Mouse (Mus musculus): Measurements from ENCODE around the gene 2310011J03Rik.
"Not testable (repeated sequence)": the region's sequence is repeated elsewhere in the genome, so short reads cannot be mapped to it uniquely, and the experiment has no call there.

2310011J03Rik gene

DNA sequence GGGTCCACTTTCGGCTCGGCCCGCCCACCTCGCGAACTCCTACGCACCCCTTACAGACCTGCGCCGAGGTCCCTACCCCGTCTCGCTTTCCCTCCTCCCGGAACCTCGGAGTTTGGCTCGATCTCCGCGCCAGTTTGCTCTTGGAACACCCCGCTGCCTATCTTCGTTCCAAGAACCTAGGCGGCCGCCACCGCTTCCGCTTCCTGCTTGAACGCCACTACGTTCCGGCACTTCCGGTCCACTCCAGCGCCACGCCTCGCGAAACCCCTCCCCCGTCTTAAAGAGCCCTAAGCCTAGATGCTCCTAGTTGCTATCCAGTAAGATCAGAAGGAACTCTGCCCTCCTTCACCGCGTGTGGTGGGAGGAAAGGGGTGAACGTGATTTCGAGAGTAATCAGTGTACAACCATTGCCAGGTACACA, at the start of gene 2310011J03Rik:
Gene 2310011J03Rik (minus strand): TSS at position 198 of the 421 bp plus-strand sequence.
- DNase-seq (ENCODE audit: low spot score in 2 of 2), result peak; percentile 89 to 94

DNA sequence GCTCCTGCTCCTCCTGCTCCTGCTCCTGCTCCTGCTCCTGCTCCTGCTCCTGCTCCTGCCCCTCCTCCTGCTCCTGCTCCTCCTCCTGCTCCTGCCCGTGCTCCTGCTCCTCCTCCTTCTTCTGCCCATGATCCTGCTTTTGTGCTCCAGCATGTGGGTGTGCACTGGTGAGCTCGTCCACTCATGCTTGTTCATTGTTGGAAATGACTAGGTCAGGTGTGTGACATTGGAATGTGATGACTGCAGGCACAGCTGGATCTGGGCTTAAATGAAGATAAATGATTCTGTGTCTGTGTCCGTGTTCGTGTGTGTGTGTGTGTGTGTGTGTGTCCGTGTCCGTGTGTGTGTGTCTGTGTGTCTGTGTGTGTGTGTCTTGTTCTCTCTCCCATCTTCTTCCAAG, 48.1 kb upstream of the 2310011J03Rik start:
- DNase-seq (ENCODE audit: low spot score in 2 of 2), result no peak

DNA sequence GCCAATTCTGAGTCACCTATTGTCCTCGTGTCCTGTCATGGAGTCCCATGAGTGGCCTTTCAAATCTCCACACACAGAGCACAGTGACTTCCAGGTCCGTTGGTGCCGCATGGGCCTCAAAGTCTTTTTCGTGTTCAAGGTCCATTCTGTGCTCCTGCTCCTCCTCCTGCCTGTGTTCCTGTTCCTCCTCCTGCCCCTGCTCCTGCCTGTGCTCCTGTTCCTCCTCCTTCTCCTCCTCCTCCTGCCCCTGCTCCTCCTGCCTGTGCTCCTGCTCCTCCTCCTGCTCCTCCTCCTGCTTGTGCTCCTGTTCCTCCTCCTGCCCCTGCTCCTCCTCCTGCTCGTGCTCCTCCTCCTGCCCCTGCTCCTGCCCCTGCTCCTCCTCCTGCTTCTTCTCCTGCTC, 47.6 kb upstream of the 2310011J03Rik start:
- DNase-seq (ENCODE audit: low spot score in 2 of 2), result no peak

DNA sequence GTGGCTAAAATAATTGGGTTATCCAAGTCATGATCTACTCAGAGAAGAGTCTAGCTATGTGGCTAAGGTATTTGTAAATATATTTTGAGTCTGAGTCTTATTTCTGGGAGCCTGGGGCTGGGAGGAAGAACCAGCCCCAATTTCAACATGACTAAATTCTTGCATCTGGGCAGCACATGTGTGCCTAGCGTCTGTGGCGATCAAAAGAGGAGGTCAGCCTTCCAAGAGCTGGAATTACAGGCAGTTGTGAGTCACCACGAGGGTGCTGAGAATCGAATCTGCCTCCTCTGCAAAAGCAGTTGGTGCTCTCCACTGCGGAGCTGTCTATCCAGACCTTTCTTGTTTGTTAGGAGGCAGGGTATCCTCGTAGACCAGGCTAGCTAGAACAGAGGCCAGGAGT, 45.4 kb upstream of the 2310011J03Rik start:
- DNase-seq (ENCODE audit: low spot score in 2 of 2), result no peak

DNA sequence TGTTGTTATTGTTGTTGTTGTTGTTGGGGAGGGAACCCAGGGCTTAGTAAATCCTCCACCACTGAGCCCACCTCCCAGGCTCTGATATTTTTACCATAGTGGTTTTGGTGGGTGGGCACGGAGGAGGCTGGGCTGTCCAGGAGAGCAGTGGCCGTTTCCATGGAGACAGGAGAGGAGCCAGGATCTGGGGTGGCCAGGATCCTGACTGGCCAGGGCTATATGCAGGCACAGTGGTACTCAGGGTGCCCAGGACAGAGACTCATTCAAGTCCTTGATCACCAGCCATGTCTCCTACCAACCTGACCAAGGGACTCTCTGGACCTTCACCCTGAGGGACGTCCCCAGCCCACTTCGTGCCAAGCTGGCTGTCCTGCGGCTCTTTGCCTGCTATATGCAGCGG, 43.4 kb upstream of the 2310011J03Rik start:
- DNase-seq (ENCODE audit: low spot score in 2 of 2), result no peak

DNA sequence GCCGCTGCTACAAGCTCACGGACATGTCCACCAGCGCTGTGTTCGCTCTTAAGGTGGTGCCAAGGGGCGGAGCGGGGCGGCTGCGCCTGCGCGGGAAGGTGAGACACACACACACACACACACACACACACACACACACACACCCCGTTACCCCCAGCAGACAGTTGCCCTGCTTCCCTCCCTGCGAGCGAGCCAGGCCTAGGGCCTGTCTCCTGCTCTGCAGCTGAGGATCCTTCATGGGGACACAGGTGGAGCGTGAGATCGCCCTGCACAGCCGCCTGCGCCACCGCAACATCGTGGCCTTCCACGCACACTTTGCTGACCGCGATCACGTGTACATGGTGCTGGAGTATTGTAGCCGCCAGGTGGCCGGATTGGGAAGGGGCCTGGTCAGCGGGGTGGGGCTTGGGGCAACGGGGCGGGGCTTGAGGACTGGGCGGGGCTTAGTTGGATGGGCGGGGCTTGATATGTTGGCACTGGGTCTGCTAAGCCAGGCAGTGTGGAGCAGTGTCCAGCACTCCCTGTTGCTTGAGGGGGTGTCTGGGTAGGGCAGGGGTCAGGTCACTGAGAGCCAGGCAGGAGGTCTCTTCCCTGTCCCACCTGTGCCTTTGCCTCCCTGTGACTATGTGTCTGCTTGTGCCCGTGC, 37.8 kb upstream of the 2310011J03Rik start:
- no peak for DNase-seq (ENCODE audit: low spot score in 2 of 2)

DNA sequence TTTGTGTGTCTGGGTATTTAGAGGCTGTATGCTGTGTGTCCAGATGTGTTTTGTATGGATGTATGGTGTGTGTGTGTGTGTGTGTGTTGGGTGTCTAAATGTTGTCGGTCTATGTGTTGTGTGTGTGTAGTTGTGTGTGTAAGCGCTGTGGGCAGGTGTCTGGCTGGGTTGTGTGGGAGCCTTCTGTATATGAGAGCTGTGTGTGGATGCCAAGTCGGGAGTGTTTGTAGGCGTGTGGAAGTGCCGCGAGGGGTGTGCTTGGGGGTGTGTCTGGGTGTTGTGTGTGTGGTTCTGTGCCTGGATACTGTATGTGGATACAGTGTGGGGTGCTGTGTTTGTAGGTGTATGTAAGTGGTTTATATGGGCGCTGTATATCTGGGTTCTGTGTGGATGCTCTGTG, 37.0 kb upstream of the 2310011J03Rik start:
- DNase-seq (ENCODE audit: low spot score in 2 of 2), result no peak

DNA sequence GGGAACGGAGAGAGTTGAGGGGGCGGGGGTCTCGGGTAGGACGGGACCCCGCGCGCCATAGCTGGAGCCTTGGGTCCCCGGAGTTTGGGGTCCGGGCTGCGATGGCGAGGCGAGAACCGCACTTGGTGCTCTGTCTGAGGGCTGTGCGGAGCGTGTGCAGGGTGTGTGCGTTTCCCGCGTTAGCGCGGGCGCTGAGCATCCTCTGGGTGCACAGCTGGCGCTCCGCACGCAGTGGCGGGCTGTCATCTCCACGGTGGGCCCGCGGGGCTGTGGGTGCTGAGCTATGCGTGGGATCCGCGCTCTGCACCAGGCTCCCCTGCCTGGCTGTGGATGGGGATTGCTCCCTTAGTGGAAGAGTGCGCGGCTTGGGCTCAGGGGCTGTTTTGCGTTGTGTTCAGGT, 36.4 kb upstream of the 2310011J03Rik start:
- DNase-seq (ENCODE audit: low spot score in 2 of 2), result no peak

DNA sequence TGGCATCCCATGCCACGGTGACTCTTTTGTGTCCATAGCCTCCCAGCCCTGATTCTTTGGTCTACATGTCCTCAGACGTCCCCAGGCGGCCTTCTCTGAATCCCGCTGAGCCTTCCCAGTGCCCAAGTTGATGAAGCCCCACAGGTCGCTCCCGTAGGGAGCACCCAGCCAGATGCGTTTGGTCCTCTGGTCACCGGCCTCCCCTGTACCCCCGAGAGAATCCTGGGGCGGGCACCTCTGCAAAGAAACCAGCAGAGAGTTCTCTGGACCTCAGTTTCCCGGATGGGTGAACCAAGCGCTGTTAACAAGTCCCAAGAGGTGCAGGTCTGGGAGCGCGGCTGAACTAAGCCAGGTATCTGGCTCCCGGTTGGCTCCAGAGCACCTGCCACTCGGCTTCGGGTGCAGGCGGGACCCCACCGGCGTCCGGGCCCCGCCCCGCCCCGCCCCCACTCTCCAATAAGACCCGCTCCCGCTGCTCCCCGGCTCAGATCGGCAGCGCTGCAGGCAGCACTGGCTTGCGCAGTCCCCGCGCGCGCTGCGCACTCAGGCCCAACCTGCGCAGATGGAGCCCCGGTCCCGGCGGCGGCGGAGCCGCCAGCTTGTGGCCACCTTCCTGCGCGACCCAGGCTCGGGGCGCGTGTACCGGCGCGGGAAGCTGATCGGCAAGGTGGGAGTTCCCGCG, 35.8 kb upstream of the 2310011J03Rik start, which contains the start of gene Plk5:
Gene Plk5 (plus strand): TSS at position 459 of the 682 bp plus-strand sequence.
- DNase-seq (ENCODE audit: low spot score in 2 of 2), result no peak

DNA sequence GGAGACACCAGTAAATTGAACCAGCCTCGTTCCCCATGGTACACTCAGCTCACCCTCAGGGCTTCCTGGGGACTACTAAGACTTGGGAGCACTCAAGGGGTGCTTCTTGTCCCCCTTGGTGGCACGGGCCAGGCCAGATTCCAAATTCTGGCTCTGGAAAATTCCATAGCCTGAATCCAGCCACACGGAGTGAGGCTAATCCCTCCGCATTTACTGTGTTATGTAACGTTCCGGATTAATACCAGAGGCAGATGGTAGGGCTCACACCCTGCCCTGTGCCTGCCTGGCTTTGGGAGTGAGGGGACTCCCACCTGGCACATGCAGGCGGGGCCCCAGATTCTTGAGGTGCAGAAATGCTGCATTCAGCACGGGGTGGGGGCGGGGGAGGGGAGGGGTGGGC, 35.1 kb upstream of the 2310011J03Rik start:
- no peak for DNase-seq (ENCODE audit: low spot score in 2 of 2)

DNA sequence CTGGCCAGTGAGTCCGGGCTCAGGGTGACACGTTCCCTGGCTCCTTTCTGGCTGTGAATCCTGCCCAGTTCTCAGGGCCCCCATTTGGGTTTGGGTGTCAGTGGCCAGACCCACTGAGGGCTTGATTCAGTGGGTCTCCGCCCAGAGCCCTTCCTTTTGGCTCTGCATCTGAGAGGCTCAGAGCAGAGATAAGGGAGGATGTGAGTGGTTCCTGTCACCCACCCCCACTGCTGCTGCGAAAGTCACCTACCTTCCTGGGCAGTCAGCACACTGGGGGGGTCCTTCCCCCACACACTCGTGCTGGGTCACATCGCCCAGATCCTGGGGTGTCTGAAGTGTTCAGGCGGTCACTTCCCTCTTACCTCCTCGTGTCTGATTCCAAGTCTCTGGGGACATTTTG, 32.4 kb upstream of the 2310011J03Rik start:
- no peak for DNase-seq (ENCODE audit: low spot score in 2 of 2)

DNA sequence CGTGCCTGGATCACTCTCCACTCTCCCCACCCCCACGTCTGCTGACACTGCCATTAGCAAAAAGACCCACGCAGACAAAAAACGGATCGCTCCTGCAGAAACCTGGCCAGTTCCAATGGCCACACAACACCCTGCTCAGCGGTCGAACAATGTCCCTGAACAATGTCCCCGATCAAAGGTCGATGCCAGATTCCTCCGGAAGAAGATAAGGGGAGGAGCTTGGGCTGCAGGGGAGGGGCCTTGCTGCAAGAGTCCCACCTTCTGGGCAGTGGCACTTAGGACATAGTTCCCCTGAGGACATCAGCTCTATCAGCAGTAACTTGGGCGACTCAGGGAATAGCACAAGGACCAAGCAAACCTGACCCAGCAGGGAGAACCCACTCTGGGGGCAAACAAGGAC, 31.6 kb upstream of the 2310011J03Rik start:
- no peak for DNase-seq (ENCODE audit: low spot score in 2 of 2)

DNA sequence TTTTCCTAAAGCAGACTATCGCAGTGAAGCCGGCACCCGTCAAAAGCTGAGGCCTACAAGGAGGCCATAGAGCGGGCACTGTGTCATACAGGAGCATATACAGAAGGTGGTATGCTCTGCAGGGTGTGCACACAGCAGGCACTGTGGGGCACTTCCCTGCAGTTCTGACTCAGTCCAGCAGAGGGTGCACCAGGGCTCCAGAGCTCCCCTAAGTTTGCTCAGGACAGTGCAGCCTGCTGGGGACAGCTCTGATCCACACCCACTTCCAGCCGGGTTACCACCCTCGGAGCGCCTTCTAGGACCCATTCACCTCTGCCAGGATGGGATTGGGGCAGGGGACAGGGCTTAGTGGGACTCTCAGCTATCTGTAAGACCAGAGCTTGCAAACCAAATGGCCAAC, 30.0 kb upstream of the 2310011J03Rik start:
- peak; percentile 89 to 98 for DNase-seq (ENCODE audit: low spot score in 2 of 2)

DNA sequence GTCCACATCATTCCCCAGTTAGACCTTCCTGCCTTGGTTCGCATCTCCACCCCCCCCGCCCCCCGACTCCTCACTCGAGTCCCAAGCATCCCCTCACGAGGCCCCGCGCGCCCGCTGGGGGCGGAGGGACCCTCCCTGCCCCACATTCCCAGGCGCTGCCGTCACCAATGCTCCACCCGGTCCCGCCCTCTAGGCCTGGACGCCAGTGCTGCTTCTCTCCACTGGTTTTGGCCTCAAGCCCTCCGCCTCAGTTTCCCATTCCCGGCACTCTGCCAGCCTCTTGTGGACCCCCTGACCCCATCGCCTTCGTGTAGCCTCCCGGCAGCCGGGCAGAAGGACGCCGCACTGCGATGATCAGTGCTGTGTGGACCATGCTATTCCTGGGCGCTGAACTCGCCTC, 28.6 kb upstream of the 2310011J03Rik start:
- DNase-seq (ENCODE audit: low spot score in 2 of 2), result no peak

DNA sequence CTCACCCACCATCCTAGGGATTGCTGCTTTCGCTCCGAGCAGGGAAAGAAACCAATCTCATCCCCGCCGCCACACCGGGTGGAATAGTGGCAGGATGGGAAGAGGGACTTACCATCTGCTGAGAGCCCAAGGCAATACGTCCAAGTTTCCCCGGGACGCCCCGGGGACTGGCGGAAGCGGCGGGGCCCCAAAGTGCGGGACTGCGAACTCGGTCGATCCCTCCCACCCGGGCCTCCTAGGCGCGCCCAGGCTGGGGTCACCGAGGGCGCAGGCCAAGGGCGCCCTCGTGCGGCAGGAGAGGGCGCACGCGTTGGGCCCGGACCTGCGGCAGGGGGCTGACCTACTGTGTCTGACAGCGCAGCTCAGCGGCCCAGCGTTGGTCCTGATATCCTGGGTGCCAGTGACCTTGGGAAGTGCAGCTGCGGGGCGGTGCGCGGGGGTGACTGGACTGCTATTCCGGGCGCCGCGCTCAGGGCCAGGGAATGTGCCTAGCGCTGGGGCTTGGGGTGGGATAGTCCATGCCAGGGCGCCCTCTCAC, 28.0 kb upstream of the 2310011J03Rik start, which contains the start of gene Adamtsl5:
Gene Adamtsl5 (minus strand): TSS at position 169 of the 538 bp plus-strand sequence.
- peak; percentile 76 to 90 for DNase-seq (ENCODE audit: low spot score in 2 of 2)

DNA sequence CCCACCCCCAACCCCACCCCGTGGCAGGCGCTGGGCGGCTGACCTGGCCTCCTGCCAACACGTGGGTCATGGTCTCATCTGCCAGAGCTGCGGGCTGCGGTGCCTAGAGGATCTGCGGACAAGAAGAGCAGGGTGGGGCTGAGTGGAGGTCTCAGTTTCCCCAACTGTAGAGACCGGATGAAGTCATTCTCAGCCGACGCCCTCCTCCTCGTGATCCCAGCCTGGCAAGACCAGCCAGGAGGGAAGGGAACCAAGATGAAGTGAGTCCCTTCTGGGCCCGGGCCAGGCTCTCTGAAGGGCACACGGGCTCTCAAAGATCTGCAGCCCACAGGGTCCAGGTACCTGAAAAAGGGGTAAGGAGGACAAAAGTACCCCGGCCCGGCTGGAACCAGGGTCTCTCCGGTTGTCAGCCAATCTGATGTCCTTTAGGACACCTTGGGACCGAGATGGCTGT, 27.2 kb upstream of the 2310011J03Rik start:
- no peak for DNase-seq (ENCODE audit: low spot score in 2 of 2)

DNA sequence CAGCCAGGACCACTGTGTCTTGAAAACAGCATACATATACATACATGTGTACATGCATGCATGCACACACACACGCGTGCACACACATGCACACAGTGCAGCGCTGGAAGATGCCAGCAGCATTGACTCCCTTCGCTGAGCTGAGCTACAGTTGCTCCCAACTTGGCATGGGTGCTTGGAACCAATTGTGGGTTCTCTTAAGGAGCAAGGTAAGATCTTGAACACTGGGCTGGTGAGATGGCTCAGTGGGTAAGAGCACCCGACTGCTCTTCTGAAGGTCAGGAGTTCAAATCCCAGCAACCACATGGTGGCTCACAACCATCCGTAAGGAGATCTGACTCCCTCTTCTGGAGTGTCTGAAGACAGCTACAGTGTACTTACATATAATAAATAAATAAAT, 25.6 kb upstream of the 2310011J03Rik start:
- not testable (repeated sequence) for DNase-seq (ENCODE audit: low spot score in 2 of 2)

DNA sequence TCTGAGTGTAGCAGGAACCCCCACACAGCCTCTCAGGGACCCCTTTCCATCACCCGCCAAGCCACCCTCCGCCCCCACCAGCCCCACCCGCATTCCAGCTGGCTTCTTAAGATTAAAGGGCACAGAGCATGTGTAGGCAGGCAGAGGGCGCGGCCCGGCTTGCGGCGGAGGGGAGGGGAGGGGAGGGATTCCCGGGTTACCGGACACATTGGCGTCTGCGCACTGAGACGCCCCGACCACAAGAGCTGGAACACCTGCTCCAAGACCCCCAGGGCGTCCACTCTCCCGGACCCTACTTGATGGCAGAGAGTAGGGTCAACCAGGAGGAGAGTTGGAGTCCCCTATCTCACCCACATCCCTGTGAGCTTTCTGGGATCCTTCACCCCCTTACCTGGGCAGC, 24.8 kb upstream of the 2310011J03Rik start:
- peak in 1 of 2 experiments; percentile 71 for DNase-seq (ENCODE audit: low spot score in 2 of 2)

DNA sequence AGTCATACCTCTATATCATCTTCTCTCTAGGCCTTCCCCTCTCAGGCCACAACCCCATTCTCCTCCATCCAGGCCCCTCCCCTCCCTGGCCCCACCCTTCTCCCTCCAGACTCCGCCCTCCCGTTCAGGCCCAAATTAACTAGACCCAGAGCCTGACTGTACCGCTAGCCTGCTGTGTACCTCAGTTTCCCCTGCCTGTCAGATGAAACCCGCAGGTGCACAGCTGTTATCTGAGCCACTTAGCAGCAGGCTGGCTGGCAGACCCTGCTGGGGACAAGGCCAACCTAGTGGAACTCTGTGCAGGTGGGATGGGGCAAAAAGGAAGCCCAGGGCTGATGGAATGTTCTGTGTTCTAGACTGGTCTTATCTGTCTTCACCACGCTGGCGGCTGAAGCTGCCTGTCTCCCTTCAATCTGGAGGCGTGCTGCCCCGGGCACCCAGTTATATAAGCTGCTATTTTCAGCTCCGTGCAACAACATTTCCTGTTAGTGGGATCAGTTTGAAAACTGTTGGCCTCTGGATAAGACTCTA, 23.9 kb upstream of the 2310011J03Rik start:
- DNase-seq (ENCODE audit: low spot score in 2 of 2), result peak in 1 of 2 experiments; percentile 76

DNA sequence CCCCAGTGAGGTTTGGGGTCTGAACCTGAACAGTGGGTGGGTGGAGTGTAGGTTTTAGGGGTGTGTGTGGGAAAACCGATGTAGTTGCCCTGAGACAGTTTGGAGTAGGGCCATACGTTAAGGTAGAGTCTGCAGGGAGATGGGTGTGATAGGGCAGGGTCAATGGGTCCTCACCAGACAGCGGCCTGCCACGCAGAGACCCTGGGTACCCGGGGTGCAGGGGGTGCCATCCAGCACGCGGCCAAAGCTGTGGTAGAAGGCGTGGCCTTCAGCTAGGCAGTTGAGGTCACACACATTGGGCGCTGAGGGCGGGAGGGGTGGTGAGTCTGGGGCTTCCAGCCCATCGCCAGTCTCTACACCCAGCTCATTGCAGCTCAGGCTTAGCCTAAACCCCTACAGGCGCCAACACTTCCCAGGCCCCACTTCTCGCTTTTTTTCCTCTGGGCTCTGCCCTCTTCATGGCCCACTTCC, 23.1 kb upstream of the 2310011J03Rik start:
- no peak for DNase-seq (ENCODE audit: low spot score in 2 of 2)

DNA sequence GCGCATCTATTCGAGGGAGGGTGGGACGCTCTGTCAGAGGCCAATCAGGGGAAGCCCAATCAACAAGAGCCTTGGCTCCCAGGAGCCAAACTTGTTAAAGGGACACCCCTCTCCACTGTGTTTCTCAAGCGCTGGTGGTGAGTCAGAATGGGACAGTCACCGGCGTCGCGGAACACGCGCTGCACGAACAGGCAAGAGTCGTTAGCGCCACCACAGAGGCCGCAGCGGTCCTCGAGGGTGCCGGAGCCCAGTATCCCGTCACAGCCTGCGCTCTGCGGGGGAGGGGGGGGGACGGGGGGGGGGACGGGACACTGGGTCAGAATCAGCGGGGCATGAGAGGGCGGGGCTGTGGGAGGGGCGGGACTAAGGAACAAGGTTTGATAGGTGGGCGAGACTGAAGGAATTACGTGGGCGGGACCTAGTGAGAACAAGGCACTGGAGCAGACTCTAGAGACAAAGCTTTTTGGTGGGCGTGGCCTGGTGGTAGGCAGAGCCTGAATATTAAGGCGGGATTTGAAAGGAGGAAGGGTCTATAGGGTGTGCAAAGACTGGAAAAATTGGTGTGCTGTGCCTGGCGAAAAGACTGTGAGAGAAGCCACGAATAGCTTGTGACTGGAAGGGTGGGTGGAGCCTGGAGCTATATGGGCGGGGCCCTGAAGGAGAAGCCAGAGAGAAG, 22.6 kb upstream of the 2310011J03Rik start:
- DNase-seq (ENCODE audit: low spot score in 2 of 2), result peak in 1 of 2 experiments; percentile 65

DNA sequence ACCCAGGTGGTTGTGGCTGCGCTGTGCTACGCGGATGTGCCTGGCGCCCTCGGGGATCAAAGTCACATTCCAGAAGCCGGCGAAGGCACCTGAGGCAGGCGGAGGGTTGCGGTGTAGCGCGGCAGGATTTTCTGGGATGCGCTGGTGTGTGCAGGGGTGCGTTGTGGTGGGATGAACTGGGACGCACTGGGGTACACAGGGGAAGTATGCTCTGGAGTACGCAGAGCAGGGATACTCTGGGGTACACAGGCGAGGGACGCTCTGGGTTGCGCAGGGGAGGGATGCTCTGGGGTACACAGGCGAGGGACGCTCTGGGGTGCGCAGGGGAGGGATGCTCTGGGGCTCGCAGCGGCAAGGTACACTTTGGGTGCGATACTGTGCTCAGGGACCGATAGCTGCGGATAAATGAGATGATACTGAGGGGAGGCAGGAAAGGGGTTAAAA, 22.0 kb upstream of the 2310011J03Rik start:
- DNase-seq (ENCODE audit: low spot score in 2 of 2), result no peak

All from spleen, postnatal 4 days (tissue).